Mouse (Mus musculus): Measurements from ENCODE around the gene Tnik.

The Tnik gene

DNA sequence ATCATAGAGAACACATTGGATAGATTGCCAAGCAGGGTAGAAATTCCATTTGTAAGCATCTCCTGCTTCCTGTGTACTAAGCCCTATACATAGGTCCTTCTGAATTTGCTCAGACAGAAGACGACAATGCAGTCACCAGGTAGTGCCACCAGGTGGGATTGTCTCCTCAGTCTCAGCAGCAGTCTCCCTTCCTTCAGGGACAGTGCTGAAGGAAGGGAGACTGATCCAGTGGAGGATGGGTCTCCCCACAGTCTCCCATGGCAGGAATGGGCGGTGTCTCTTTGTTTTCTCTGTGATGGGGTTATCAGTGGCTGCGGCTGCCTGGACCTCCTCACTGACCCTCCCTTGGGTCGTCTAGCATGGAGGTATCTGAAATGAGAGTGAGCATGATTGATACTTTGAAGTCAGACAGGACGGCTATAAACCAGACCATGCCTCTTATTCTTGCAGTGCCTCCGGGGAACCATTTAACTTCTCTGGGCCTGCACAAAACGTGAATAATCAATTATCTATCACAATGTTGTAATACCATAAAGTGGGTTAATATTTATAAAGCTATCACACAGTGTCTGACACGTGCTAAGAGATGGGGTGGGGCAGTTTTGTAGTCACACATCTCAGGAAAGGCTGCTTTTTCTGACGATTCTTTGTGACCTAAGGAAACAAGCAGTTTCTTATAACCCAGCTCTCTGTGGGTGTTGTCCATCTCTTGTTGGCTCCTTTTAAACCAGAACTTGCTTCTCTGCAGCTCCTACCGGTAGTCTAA is 285.1 kb downstream of the Tnik start:
- no peak for DNase-seq (ENCODE audit: low spot score)

DNA sequence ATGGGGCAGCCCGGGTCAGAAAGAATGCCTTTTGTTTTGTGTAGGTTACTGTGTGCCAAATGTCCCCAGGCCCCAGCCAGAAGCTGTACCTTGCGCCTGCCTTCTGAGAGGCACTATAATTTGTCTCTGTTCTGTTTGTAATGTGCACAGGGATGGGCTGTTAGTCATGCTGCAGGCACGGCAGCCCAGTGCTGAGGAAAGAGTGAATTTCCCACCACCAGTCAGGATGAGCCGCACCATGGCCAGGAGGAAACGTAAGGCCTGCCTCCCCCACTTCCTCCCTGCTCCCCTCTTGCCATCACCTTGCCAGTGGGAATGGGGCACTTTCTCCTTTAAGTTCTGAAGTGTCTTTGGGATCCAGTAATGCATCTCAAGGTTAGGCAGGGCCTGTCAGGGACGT is 286.4 kb downstream of the Tnik start:
- DNase-seq (ENCODE audit: low spot score): no peak

DNA sequence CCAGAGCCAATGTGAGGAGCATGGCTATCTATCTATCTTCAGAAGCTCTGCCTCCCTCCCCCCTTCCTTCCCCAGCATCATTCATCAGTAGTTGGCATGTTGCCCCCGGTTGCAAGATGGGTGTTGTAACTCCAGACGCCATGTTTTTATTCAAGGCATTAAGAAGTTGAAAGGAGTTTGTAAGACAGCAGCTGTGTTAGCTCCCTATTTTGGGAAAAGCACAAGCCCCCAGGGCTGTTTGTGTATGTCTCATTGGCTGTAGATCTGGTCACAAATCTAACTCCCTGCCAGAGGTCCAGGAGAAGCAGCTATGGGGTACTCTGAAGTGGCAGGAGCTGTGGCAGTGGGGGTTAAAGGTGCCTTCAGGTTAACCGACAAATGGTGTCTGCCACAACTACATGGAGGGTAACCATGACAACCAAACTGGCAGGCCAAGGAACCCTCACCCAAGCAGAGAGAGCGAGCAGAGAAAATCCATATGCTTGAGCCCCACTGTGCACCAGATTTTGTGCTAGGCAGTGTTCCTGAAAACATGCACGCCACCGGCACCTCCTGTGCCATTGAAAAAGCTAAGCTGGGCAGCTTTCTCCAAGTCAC is 287.6 kb downstream of the Tnik start:
- DNase-seq (ENCODE audit: low spot score): no peak

DNA sequence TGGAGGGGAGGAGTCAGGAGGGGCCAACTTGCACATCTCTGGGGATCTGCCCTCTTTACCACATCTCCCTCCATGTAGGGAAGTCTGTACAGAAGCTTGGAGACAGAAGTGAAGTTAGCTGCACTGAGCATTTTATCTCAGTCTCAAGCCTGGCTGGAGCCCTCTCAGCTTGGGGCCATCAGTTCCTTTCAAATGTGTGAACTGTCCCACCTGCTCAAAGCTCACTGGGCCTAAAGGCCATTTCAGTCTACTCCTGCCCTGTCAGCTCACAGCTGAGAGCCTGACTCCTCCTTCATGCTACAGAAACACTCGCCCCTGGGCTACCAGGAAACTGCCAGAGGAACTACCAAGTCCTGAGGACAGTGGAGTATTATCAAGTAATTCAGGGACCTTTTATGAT is 288.7 kb downstream of the Tnik start:
- no peak for DNase-seq (ENCODE audit: low spot score)

DNA sequence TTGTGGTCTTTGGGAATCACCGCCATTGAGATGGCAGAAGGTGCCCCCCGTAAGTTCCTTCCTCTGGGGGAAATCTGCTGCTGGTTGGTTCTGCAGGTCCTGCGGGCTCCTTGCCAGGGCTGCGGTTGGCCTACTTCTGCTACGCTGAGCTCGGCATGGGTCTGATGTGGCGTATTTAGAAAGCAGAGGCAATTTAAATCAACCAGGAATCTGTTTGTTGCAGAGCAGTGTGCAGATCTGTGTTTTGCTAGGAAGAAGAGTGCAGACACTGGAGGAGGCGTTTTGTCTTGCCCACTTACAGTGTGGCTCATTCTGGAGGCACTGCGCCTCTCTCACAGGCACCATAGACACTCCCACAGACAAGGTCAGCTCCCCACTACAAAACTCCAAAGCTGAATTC is 291.9 kb downstream of the Tnik start:
- DNase-seq (ENCODE audit: low spot score): no peak

DNA sequence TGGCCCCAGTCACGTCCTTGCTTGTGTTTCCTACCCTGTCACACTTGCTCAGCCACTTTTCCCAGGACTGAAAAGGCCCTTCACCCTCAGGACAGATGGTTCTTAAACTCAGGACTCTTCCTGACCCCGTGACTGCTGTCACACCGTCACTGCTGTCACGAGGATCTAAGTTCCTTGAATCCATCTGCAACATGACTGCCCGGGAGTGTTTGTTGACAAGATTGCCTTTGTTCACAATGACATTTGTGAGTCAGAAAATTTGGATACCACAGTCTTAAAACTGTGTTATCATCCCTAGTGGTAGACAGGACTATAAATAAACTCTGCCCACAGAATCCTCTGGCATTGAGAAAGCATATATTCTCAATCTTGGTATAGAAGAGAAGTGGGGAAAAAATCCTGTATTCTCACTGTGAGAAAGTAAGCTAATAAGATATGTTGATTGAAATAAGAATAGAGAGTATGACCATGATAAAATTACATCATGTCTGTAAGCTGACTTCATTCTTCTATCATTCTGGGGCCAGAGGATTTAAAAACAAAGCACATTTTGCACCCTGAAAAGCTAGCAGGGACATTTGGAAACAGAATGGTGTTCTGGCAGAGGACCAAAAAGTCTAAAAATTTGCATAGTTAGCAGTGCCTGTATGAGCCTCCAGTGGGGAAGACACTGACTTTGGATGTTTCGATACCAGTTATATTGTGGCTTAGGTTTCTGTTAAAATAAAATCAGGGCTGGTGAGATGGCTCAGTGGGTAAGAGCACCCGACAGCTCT is 293.0 kb downstream of the Tnik start:
- DNase-seq (ENCODE audit: low spot score): no peak

DNA sequence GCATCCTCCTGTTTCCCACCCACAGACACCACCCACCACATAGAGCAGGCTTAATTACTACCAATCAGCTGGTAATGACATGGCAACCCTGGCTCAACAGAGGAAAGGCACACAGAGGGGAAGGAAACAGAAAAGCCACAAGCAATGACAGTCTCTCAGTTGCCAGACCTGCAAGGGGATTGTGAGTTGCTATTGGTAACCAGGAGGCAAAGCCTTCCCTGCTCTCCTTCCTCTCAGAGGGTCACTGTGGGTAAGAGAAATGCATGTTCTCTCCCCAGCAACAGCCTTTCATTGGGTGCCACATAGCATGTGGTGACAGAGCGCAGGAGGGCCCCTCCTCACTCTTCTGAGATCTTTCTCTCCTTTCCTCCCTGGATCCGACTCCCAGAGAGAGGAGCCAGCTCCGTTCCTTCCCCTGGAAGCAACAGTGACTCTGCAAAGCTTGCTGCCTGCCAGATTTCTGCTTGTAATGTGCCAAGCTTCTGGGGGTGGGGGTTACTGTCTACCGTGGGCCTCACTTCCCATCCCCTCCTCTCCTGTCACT is 295.4 kb downstream of the Tnik start:
- no peak for DNase-seq (ENCODE audit: low spot score)

DNA sequence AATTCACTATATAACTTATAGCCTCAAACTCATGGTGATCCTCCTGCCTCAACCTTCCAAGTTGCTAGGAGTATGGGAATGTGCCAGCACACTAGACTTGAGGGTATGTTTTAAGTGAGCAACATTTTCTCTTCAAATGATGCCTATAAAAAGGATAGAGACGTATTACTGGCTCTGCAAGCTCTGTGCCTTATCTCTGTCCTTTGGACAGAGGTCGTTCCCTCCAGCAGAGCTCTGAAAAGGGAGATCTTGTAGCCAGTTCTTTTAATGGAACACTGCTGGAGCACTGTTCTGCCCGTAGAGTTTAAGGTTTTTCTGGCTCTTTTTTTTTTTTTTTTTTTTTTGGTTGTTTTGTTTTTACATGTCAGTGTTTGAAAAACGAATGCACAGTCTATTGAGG is 298.4 kb downstream of the Tnik start:
- DNase-seq (ENCODE audit: low spot score): no peak

DNA sequence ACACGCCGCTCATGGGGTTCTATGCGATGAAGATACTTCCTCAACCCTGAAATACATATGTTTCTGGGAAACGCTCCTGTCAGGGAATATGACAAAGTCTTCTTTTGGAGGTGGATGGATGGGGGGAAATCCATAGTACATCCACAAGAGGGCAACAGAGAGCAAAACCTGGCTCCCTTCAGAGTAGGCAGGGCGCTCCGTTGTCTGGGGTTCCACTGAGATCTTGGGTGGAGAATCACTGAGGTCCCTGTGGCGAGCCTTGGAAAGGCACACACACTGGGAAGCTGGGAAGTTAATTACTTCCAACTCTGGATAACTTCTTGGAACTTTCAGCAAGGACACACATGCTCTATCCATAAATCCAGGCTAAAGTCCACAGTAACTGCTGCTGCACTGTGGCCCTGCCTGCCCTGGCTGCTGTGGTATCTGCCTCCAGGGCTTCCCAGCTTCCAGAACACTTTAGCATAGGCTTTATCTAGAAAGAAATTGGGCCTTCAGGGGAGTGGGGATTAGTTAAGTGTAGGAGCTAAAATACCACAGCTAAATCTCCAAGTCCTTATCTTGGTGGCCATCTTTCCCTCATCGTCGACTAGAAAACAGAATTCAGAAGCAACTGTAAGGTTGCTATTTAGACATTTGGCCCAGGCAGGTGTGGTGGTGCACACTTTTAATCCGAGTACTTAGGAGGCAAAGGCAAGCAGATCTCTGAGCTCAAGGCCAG is 299.8 kb downstream of the Tnik start:
- DNase-seq (ENCODE audit: low spot score): peak; percentile 26

DNA sequence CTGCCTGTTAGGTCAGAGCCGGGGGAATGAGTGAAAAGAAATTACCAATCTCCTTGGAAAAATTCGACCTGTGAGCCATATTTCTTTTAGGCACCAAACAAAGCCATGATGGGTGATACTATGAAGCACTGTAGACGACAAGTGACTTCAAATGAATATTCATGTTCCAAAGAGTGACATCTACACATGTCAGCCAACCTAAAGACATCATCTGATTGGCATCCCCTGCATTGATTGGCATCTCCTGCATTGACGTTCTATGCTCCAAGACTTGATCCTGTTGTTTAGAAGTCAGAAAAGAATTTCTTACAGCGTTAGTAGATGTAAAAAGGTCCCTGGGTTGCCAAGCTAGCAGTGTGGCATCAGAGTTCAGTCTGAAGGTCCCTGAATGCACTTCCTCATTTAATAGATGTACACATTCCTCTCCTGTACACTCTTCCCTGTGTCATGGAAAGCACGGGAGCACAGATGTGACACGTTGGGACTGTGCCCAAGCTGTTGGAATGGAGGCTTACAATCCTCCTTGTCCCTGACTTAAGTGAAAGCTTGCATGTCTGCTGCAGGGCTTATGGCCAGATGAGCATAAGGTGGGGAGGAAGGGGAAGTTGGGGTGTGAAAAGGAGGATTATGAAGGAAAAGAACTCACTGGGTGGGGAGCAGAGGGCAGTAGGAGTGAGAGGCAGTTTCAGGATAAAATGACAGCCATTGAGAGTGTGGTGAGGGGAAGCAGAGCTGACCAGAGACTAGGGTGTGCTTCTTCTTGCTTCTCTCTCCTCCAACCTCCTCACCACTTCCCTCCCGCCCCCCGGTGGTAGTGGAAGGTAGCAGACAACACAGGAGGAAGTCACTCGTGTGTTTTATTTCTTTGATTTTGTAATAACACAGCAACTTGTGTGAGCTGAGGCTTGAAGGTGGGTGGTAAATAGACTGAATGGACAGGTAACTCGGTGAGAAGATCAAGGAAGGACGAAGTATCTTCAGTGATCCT is 301.6 kb downstream of the Tnik start:
- DNase-seq (ENCODE audit: low spot score): no peak

DNA sequence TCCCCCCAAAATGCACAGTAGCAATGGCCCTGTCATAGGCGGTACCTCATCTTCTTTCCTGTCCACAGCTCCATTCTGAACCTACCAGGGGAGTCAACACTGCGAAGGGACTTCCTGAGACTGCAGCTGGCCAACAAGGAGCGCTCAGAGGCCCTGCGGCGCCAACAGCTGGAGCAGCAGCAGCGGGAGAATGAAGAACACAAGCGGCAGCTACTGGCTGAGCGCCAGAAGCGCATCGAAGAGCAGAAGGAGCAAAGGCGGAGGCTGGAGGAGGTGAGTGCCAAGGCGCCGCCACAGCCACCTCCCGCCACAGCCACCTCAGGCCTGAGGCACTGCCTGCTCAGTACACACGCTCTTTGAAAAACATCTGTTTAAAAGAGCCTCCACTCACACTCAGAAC is 314.3 kb downstream of the Tnik start:
- DNase-seq (ENCODE audit: low spot score): no peak

DNA sequence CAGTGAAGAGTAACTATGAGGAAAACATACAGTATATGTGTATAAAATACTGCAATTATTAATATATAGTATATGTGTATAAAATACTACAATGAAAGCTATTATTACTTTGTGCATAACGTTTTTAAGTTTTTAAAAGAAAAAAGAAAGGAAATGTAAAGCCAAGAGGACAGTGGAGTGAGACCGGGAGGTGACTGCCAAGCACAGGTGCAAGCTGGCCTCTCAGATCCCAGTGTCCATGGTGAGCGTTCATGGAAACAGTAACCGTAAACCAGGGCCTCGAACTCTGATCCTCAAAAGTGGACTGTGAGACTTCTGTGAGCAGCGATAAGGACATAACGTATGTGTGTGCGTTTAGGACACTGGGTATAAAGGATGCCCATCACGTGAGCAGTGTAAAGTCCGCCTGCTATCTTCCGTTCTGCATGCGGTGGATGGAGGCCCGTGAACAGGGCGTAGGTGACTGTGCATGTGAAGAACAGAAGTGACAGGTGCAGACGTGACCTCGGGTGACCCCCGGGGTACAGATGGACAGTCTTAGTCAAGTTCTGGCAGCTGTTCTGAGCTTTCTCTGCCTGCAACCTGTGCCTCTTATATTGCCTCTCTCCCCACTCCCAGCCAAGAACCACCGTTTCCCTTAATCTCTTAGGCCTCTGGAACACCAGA is 316.1 kb downstream of the Tnik start:
- DNase-seq (ENCODE audit: low spot score): no peak

DNA sequence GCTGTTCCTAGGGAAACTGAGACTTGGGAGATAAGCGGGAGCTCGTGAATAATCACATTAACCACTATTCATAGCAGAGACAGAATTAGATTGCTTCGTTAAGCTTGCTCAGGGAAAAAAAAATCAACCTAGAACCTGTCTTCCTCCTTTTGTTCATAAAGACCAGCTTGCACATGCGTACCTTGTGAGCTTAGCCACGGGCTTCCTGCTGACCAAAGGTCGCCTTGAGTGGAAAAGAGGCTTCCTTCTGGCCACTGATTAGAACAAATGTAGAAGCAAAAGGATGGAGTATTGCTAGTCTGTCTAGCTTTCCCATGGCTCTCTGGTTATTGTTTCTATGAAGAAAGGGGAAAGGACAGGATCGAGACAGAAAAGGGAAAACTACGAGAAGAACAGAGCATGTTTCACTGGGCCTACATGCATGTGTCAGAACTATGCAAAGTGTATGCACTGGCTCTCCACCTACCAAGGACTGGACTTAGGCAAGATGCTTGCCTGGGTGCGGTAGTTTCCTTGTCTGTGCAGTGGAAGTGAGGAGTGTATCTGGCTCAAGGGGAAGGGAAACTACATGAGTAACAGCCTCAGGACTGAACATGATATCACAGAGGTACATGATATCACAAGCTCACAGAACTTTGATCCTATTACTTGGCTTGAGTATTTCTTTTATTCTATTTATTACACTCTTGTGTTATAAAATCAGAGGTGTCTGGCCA is 322.9 kb downstream of the Tnik start:
- DNase-seq (ENCODE audit: low spot score): no peak

DNA sequence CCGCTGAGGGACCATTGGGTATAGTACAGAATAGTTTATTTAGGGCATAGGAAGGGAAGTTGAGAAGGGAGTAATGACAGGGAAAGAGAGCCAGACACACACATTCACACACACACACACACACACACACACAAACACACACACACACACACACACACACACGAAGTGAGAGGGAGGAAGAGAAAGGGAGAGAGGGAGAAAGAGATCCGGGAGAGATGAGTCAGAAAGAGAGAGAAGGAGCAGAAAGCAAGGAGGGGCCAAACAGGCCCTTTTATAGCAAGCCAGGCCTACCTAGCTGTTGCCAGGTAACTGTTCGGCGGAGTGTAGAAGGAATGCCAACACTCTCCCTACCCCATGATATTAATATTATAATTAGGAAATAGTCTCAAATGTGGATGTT is 324.8 kb downstream of the Tnik start:
- DNase-seq (ENCODE audit: low spot score): no peak

DNA sequence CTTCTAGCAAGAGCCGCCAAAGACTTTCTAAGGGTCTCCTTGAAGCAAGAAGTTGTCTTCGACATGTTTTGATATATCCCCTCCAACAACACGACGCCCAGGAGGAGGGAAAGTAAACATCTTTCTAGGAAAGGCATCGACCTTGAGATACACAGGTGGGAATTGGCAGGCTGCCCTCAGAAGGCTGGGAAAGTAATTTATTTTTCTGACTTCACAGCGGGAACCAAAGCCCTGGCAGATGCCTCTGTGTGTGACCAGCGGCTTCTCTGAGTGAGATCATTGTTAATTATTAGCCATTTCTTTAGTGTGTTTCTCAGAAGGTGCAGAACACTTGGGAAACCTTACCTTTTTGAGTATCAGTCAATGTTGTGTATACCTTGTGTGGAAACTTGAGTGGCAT is 328.3 kb downstream of the Tnik start:
- no peak for DNase-seq (ENCODE audit: low spot score)

DNA sequence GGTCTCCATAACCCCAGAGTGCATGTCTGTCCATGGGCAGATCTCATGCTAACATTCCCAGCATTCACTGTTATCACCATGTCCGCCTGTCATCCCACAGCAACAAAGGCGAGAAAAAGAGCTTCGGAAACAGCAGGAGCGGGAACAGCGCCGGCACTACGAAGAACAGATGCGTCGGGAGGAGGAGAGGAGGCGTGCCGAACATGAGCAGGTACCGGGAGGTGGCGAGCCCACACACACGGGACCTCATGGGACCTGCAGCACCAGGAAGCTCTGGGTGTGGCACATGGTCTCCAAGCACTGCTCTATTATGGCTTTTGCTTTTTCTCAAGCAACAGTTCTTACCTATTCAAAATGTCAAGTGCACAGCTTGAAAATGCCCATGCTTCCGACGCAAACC is 330.9 kb downstream of the Tnik start:
- no peak for DNase-seq (ENCODE audit: low spot score)

DNA sequence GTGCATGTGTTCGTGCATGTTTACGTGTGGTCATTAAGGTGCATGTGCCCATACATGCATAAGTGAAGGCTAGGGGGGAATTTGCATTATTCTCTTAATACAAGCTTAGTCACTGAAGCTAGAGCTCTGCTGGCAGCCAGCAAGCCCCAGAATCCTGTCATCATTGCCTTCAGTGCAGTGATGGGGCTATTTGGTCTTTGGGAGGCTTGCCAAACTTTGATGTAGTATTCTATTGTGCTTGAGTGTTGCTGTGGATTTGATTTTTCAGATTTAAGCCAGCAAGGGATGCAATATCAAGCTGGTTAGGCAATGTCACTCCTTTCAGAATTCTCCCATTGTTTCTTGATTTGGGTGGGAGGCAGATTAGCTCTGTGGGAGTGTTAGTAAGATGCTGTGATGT is 336.5 kb downstream of the Tnik start:
- DNase-seq (ENCODE audit: low spot score): no peak

DNA sequence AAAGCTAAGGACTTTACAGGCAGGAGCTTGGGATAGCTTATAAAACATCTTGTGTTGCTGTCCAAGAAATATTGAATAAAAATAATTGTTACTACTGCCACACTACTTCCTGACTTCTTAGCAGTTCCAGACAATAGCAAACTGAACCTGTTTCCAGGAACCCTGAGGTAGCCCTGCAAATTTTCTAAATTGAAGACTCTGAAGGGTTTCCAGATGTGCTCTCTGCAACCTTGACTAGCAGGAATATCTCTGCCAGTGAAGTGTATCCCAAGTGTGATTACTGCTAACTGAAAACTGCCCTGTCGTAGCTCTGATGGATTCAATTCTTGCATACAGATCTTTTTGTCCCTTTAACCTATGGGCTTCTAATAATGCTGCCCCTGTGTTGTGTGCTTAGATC is 343.7 kb downstream of the Tnik start:
- no peak for DNase-seq (ENCODE audit: low spot score)

DNA sequence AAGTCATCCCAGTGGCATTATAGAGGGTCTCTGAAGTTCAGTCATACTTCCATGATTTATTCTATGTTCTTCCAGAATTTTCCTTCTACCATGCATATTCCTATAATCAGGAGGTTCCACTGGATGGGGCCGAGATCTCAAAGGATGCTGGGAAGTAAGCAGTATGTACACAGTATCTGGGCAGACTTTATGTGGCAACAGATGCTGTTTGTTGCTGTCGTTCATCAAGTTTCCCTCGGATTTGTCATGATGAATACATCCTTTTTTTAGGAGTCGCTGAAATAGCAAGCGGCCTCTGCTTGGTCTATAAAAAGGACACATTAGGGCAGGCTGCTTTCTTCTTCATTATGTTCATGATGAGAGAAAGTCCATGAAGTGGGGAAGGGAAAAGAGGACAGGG is 349.3 kb downstream of the Tnik start:
- no peak for DNase-seq (ENCODE audit: low spot score)

DNA sequence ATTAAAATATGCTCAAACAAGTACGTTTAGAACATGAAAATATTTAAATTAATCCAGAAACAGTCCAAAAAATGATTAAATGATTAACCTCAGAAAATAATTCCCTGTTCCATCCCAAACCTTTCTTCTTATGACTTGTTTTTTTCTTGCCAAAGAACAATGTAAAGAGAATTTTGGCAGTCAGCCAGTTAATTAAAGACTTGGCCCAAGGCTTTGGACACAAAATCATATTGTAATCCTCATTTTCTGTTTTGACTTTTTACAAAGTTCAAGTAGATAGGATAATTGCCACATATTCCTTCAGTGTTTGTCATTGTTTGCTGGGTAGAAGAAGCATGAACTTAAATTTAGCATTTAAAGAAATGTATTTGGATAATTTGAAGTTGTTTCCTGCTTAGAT is 353.4 kb downstream of the Tnik start:
- no peak for DNase-seq (ENCODE audit: low spot score)
